Mouse (Mus musculus) mature B cell (primary cell): Measurements from ENCODE around the gene Cox5a.

ENCODE experiments used
- in situ Hi-C: fragments of 300-500 bp; cut with MboI; formaldehyde crosslinking; loops from 2 replicates; pipeline ENCODE4 v1.14.3; 2019

The Cox5a gene

GRCm38 (mm10) chr9:57561711-57562099 lies 40.6 kb downstream of the Cox5a start:
- in situ Hi-C loops: no loop called here

GRCm38 (mm10) chr9:57562896-57563372 lies 41.9 kb downstream of the Cox5a start:
- in situ Hi-C loops: no loop called here

GRCm38 (mm10) chr9:57564609-57565008 lies 43.5 kb downstream of the Cox5a start:
- in situ Hi-C loops: no loop called here

- in situ Hi-C loops: no loop called here
Observed at GRCm38 (mm10) chr9:57565741-57566221, 44.7 kb downstream of the Cox5a start.

- in situ Hi-C loops: no loop called here
Observed at GRCm38 (mm10) chr9:57566846-57567245, 45.8 kb downstream of the Cox5a start.

GRCm38 (mm10) chr9:57568500-57568899 lies 47.4 kb downstream of the Cox5a start:
- in situ Hi-C loops: no loop called here

- in situ Hi-C loops: no loop called here
Observed at GRCm38 (mm10) chr9:57574397-57574796, 53.3 kb downstream of the Cox5a start.

GRCm38 (mm10) chr9:57575577-57575976 lies 54.5 kb downstream of the Cox5a start:
- in situ Hi-C loops: no loop called here

- in situ Hi-C loops: no loop called here
Observed at GRCm38 (mm10) chr9:57577144-57577849, 56.2 kb downstream of the Cox5a start.
